Mouse (Mus musculus) ES-E14 (cell line): ENCODE results near the gene Zfp512b. TPM values are rescaled to one million over a fixed set of nuclear protein-coding genes. Genes with fewer than 3 reads are reported as not detected.

Source experiments
- DNase-seq: peaks from one replicate; pipeline ENCODE4 v3.0.0-alpha.2; 2013; ENCODE audit warnings: low read depth, low spot score
- H3K27ac ChIP-seq: 2 replicates; pipeline ENCODE4 v1.5.1; 2012; ENCODE audit warnings: low read depth, mild to moderate bottlenecking, low read length, moderate library complexity, mixed read lengths; ENCODE audit not compliant: poor library complexity, insufficient read depth, severe bottlenecking
- H3K36me3 ChIP-seq: 2 replicates; pipeline ENCODE4 v1.6.1; 2012; ENCODE audit warnings: mild to moderate bottlenecking, low read length, moderate library complexity, mixed read lengths; ENCODE audit not compliant: control insufficient read depth, poor library complexity, insufficient read depth, severe bottlenecking
- H3K4me1 ChIP-seq, 2 experiments: fragments of 150-350 bp in 1 of 2; sonication (generic) in 1 of 2; 2 replicates each; pipeline ENCODE4 v1.6.1; 2012; ENCODE audit warnings: low read length in 2 of 2, mild to moderate bottlenecking in 1 of 2, mixed read lengths in 1 of 2; ENCODE audit not compliant: control insufficient read depth in 2 of 2, insufficient read depth in 2 of 2, poor library complexity in 1 of 2
- H3K4me3 ChIP-seq, 2 experiments: fragments of 150-350 bp in 1 of 2; sonication (generic) in 1 of 2; 2 replicates each; pipeline ENCODE4 v1.5.1; 2012; ENCODE audit warnings: low read length in 2 of 2, low read depth in 1 of 2, mild to moderate bottlenecking in 1 of 2, mixed read lengths in 1 of 2; ENCODE audit not compliant: insufficient read depth in 1 of 2, poor library complexity in 1 of 2, severe bottlenecking in 1 of 2
- H3K9ac ChIP-seq: 2 replicates; pipeline ENCODE4 v1.6.1; 2012; ENCODE audit warnings: low read depth, mild to moderate bottlenecking, low read length, mixed read lengths; ENCODE audit not compliant: poor library complexity, insufficient read depth, severe bottlenecking
- H3K9me3 ChIP-seq: fragments of 150-350 bp; sonication (generic); 2 replicates; pipeline ENCODE4 v1.6.1; 2012; ENCODE audit warnings: low read depth, mild to moderate bottlenecking, low read length; ENCODE audit not compliant: control insufficient read depth, insufficient read depth
- CHD2 ChIP-seq: IDR thresholded peaks from 2 replicates; pipeline ENCODE4 v1.6.1; 2014; ENCODE audit warnings: mild to moderate bottlenecking, low read depth, low read length, inconsistent platforms
- HCFC1 ChIP-seq: IDR thresholded peaks from 2 replicates; pipeline ENCODE4 v1.6.1; 2012; ENCODE audit warnings: low read length, inconsistent platforms, borderline replicate concordance; ENCODE audit not compliant: insufficient read depth
- MAFK ChIP-seq: IDR thresholded peaks from 2 replicates; pipeline ENCODE4 v1.6.1; 2014; ENCODE audit warnings: mild to moderate bottlenecking, low read depth, low read length, inconsistent platforms; ENCODE audit not compliant: insufficient read depth
- ZC3H11A ChIP-seq: IDR thresholded peaks from 2 replicates; pipeline ENCODE4 v1.6.1; 2012; ENCODE audit warnings: low read depth, mild to moderate bottlenecking, inconsistent platforms, low read length, borderline replicate concordance
- ZNF384 ChIP-seq: IDR thresholded peaks from 2 replicates; pipeline ENCODE4 v1.6.1; 2012; ENCODE audit warnings: low read depth, low read length, inconsistent platforms
- in situ Hi-C, 2 experiments: fragments of 600-800 bp; cut with MboI; formaldehyde crosslinking; loops; one replicate each; pipeline ENCODE4 v1.15.1; 2025; ENCODE audit warnings: low sequenced_read_pairs in 2 of 2, inconsistent platforms in 1 of 2; ENCODE audit not compliant: unreplicated experiment in 2 of 2
- total RNA-seq: library from RNA; depleted of rRNA; stranded (reverse); fragments of 300-350 nt; gene quantifications from 2 replicates; pipeline ENCODE4 v1.2.3, GENCODE M21; 2012

Gene Zfp512b
- total RNA-seq, 1 experiment: 38.2 TPM

GRCm38 (mm10) chr2:181623401-181623800, 30.8 kb upstream of the Zfp512b start:
- Histone ChIP-seq H3K36me3 (peaks cover 9% of the 10 kb centered on the region), H3K9me3 (no peaks in the 10 kb centered on the region), H3K4me3 (no peak overlapping the region), H3K9ac (no peak overlapping the region), H3K4me1 (peaks cover 0 to 2% of the 10 kb centered on the region in 2 experiments; a peak in 1 of 4 replicates), H3K27ac (no peak overlapping the region)
- DNase-seq: no peak
- TF ChIP-seq MAFK (no peak), ZNF384 (no peak), CHD2 (no peak), ZC3H11A (no peak), HCFC1 (no peak)
- in situ Hi-C loops: no loop called here

GRCm38 (mm10) chr2:181618761-181619495, 26.3 kb upstream of the Zfp512b start:
- in situ Hi-C loops: no loop called here
- H3K36me3 ChIP-seq: peaks cover 11% of the 10 kb centered on the region
- H3K4me1 ChIP-seq: peaks cover 0 to 2% of the 10 kb centered on the region in 2 experiments; a peak in 1 of 4 replicates
- no peaks in the 10 kb centered on the region for H3K9me3 ChIP-seq
- no peak for DNase-seq
- no peak overlapping the region for H3K4me3 ChIP-seq
- TF ChIP-seq ZC3H11A (no peak), MAFK (no peak), CHD2 (no peak)
- H3K9ac ChIP-seq: no peak overlapping the region
- H3K27ac ChIP-seq: no peak overlapping the region

- in situ Hi-C loops: no loop called here
- TF ChIP-seq MAFK (no peak), CHD2 (no peak)
- peak overlapping the region in 1 of 2 experiments; percentile 98; a peak in 1 of 4 replicates for H3K4me3 ChIP-seq
Measured at GRCm38 (mm10) chr2:181602367-181602766, 9.8 kb upstream of the Zfp512b start.

GRCm38 (mm10) chr2:181601751-181602145, 9.1 kb upstream of the Zfp512b start:
- no peak overlapping the region for H3K27ac ChIP-seq
- H3K36me3 ChIP-seq: no peaks in the 10 kb centered on the region
- TF ChIP-seq ZC3H11A (no peak), HCFC1 (no peak), ZNF384 (no peak), MAFK (no peak), CHD2 (no peak)
- peak overlapping the region; percentile 87 for H3K9ac ChIP-seq
- in situ Hi-C loops: no loop called here
- H3K9me3 ChIP-seq: no peaks in the 10 kb centered on the region
- H3K4me3 ChIP-seq: peak overlapping the region; percentile 81 to 98
- H3K4me1 ChIP-seq: peaks cover 4 to 6% of the 10 kb centered on the region in 2 experiments; a peak in 2 of 4 replicates
- no peak for DNase-seq

More at GRCm38 (mm10) chr2:181602367-181602766, 9.8 kb upstream of the Zfp512b start:
- no peak overlapping the region for H3K9ac ChIP-seq
- peaks cover under 1 to 4% of the 10 kb centered on the region in 2 experiments; a peak in 2 of 4 replicates for H3K4me1 ChIP-seq
- H3K9me3 ChIP-seq: no peaks in the 10 kb centered on the region
- no peak for DNase-seq
- no peaks in the 10 kb centered on the region for H3K36me3 ChIP-seq
- H3K27ac ChIP-seq: no peak overlapping the region
